Mouse (Mus musculus): ENCODE measurements around the gene Sh3kbp1.

Gene Sh3kbp1

GRCm38 (mm10) chrX:159735513-159736099 is 108.5 kb downstream of the Sh3kbp1 start:
- no peak for DNase-seq (ENCODE audit: inconsistent ontology term)

GRCm38 (mm10) chrX:159737344-159737743 is 110.3 kb downstream of the Sh3kbp1 start:
- peak; percentile 11 for DNase-seq (ENCODE audit: inconsistent ontology term)

- peak; percentile 55 for DNase-seq (ENCODE audit: inconsistent ontology term)
Measured at GRCm38 (mm10) chrX:159744035-159744434, 117.0 kb downstream of the Sh3kbp1 start.

- DNase-seq (ENCODE audit: inconsistent ontology term): peak; percentile 84
Measured at GRCm38 (mm10) chrX:159744620-159745019, 117.5 kb downstream of the Sh3kbp1 start.

GRCm38 (mm10) chrX:159751834-159752233 is 124.8 kb downstream of the Sh3kbp1 start:
- no peak for DNase-seq (ENCODE audit: inconsistent ontology term)

GRCm38 (mm10) chrX:159756261-159756660 is 129.2 kb downstream of the Sh3kbp1 start:
- DNase-seq (ENCODE audit: inconsistent ontology term): no peak

- DNase-seq (ENCODE audit: inconsistent ontology term): no peak
Measured at GRCm38 (mm10) chrX:159756901-159757821, 130.1 kb downstream of the Sh3kbp1 start.

- DNase-seq (ENCODE audit: inconsistent ontology term): no peak
Measured at GRCm38 (mm10) chrX:159757854-159758540, 130.9 kb downstream of the Sh3kbp1 start.

GRCm38 (mm10) chrX:159763801-159764200 is 136.7 kb downstream of the Sh3kbp1 start:
- no peak for DNase-seq (ENCODE audit: inconsistent ontology term)

- no peak for DNase-seq (ENCODE audit: inconsistent ontology term)
Measured at GRCm38 (mm10) chrX:159765850-159766249, 138.8 kb downstream of the Sh3kbp1 start.

GRCm38 (mm10) chrX:159769005-159769404 is 141.9 kb downstream of the Sh3kbp1 start:
- no peak for DNase-seq (ENCODE audit: inconsistent ontology term)

GRCm38 (mm10) chrX:159769773-159770172 is 142.7 kb downstream of the Sh3kbp1 start:
- no peak for DNase-seq (ENCODE audit: inconsistent ontology term)

- no peak for DNase-seq (ENCODE audit: inconsistent ontology term)
Measured at GRCm38 (mm10) chrX:159772137-159772536, 145.1 kb downstream of the Sh3kbp1 start.

GRCm38 (mm10) chrX:159775042-159775441 is 148.0 kb downstream of the Sh3kbp1 start:
- DNase-seq (ENCODE audit: inconsistent ontology term): no peak

- DNase-seq (ENCODE audit: inconsistent ontology term): no peak
Measured at GRCm38 (mm10) chrX:159778787-159779186, 151.7 kb downstream of the Sh3kbp1 start.

- no peak for DNase-seq (ENCODE audit: inconsistent ontology term)
Measured at GRCm38 (mm10) chrX:159790516-159790915, 163.4 kb downstream of the Sh3kbp1 start.

- no peak for DNase-seq (ENCODE audit: inconsistent ontology term)
Measured at GRCm38 (mm10) chrX:159795603-159796002, 168.5 kb downstream of the Sh3kbp1 start.

GRCm38 (mm10) chrX:159804371-159804770 is 177.3 kb downstream of the Sh3kbp1 start:
- no peak for DNase-seq (ENCODE audit: inconsistent ontology term)

- DNase-seq (ENCODE audit: inconsistent ontology term): peak; percentile 64
Measured at GRCm38 (mm10) chrX:159809510-159809909, 182.4 kb downstream of the Sh3kbp1 start.

- DNase-seq (ENCODE audit: inconsistent ontology term): no peak
Measured at GRCm38 (mm10) chrX:159810469-159810868, 183.4 kb downstream of the Sh3kbp1 start.

- no peak for DNase-seq (ENCODE audit: inconsistent ontology term)
Measured at GRCm38 (mm10) chrX:159817508-159817907, 190.4 kb downstream of the Sh3kbp1 start.

- DNase-seq (ENCODE audit: inconsistent ontology term): no peak
Measured at GRCm38 (mm10) chrX:159828135-159828534, 201.1 kb downstream of the Sh3kbp1 start.
